Mouse (Mus musculus) left cerebral cortex, adult 8-10 months (tissue): ENCODE measurements around the gene Hadha. TPM values are rescaled to one million over a fixed set of nuclear protein-coding genes. Genes with fewer than 3 reads are reported as not detected.

Source experiments
- microRNA-seq, 2 experiments: library from miRNA; unstranded; fragments of <30 nt; microRNA quantifications; one replicate each; pipeline ENCODE4 v1.2.0; 2022
- total RNA-seq, 4 experiments: library from RNA; stranded (reverse); gene quantifications; 2 replicates each; pipeline ENCODE4 v1.2.4; 2022

Gene Hadha
- total RNA-seq, 4 experiments from 2014 or later: 65.3 to 74.6 (median 68.4) TPM

Small RNAs within 50 kb of the gene (microRNA-seq; reads per million reads assigned to microRNA genes)
- 0.88 to 2.9 reads per million in 2 experiments for gene Mir1960

Other genes starting within 250 kb of the Hadha start
- gene Il6, start 142.0 kb downstream of the Hadha start, total RNA-seq: not detected
- gene Tyms, start 81.5 kb downstream of the Hadha start, total RNA-seq: 1 to 10 TPM; 2.1 to 4.6 (median 2.9) TPM
- 10 to 100 TPM; 12.2 to 14.9 (median 12.7) TPM for gene Garem2, start 50.0 kb downstream of the Hadha start, total RNA-seq
- 1 to 10 TPM; 1.1 to 2.1 (median 1.4) TPM for gene 3110082J24Rik, start 49.1 kb downstream of the Hadha start, total RNA-seq
- 100 to 1,000 TPM in 1 of 4 experiments, 10 to 100 TPM in 3; 88.5 to 103 (median 92.6) TPM for gene Hadhb, start 86 bp upstream of the Hadha start, total RNA-seq
- not detected for gene Adgrf3, start 50.6 kb upstream of the Hadha start, total RNA-seq
- 10 to 100 TPM; 37.8 to 62.2 (median 48.9) TPM for gene Selenoi, start 77.4 kb upstream of the Hadha start, total RNA-seq
- gene Drc1, start 126.2 kb upstream of the Hadha start, total RNA-seq: 10 to 100 TPM; 11.7 to 13.3 (median 12.7) TPM